Mouse (Mus musculus) ES-E14 (cell line): Measurements from ENCODE around the gene Clec18a.

Experiments used
- HCFC1 ChIP-seq: IDR thresholded peaks from 2 replicates; pipeline ENCODE4 v1.6.1; 2012; ENCODE audit warnings: low read length, inconsistent platforms, borderline replicate concordance; ENCODE audit not compliant: insufficient read depth
- ZNF384 ChIP-seq: IDR thresholded peaks from 2 replicates; pipeline ENCODE4 v1.6.1; 2012; ENCODE audit warnings: low read depth, low read length, inconsistent platforms

DNA sequence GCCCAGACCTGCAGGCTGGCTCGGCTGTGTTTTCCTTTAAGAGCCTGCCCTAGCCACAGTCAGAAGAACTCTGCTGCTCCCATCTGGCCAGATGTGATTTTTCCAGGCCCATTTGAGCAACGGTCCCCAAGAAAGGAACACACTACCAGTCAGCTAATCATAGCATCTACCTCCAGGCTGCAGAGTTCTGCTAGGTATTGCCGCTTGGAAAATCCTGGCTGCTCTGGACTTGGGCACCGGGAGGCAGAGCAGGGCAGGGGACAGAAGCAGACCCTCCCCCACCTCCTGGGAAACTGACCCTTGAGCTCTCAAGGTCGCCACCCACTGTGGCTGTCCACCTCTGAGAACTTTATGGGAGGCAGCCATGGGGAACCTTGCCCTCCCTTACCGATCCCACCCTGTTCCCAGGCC is 12.4 kb downstream of the Clec18a start:
- TF ChIP-seq HCFC1 (no peak), ZNF384 (no peak)
